Mouse (Mus musculus): Measurements from ENCODE around the gene Rad21l.

The Rad21l gene

DNA sequence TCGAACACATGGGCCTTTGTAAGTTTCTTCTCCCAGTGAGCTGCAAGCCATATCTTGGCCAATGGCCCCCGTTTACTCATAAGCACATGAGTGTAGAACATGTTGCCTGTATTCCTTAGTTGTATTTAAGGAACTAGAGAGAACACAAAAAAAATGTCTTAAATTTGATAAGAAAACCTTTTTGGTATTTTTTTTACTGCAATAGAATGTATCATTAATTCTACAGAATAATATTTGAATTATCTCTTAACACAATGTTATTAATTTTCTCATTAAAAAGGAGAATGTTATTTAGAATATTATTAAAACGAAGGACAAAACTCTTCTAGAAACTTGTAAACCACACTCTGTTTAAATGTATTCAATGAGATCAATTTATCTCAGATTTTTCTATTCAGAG is at the start of gene Rad21l:
Gene Rad21l, minus strand, starts transcription at position 101 of the 400 bp plus-strand sequence.
- peaks cover 14% of the 10 kb centered on the region for H3K27me3 ChIP-seq (ENCODE audit: insufficient read depth, low read length)
- H3K36me3 ChIP-seq (ENCODE audit: insufficient read depth, low read length): no peaks in the 10 kb centered on the region
- TF ChIP-seq CTCF (conservative IDR thresholded peaks at IDR 0.05; ENCODE audit: low read length) (no peak), POU5F1 (IDR thresholded peaks at IDR 0.05; ENCODE audit: borderline replicate concordance, low read length) (no peak), NANOG (IDR thresholded peaks at IDR 0.05; ENCODE audit: borderline replicate concordance, low read length) (no peak)
- peaks cover 5% of the 10 kb centered on the region; the same call in 1 of the 2 replicates for H3K9me3 ChIP-seq (ENCODE audit: low read length)
- H3K4me1 ChIP-seq (replicated peaks; ENCODE audit: low read depth, low read length): peaks cover 7% of the 10 kb centered on the region; the same call in 1 of the 2 replicates
- no peak within 1 kb of the TSS for H3K4me3 ChIP-seq (replicated peaks; ENCODE audit: low read length)

DNA sequence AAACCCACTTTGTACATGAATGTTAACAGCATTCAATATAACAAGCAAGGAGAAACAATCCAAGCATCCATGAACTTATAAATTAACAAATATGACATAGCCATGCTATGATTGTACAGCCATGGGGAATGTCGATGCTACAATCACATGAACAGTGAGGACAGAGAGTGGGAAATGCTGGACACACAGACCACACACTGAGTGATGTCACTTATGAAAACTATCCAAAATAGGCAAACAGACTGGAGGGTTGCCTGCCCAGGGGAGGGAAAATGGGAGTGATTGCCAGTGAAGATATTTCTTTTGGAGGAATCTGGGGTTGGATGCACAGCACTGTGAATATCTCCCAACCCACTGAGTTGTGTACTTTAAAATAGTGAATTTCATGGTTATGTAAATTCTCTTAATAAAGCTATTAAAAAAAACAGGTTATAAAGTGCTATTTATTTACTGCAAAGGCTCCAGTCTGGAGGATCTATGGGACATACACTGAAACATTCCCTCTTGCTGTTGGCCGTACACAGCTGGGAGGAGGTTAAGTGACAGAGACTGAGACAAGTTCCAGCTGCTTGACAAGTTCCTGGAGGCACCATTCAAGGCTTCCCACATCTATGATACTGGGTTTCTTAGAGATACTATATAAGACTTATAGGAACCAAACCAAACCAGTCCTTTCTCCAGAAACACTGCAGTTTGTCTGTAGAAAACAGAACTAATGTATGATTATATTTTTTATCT is 48.2 kb upstream of the Rad21l start:
- Histone ChIP-seq H3K4me1 (replicated peaks; ENCODE audit: low read depth, low read length) (no peaks in the 10 kb centered on the region), H3K9me3 (ENCODE audit: low read length) (no peaks in the 10 kb centered on the region), H3K4me3 (replicated peaks; ENCODE audit: low read length) (no peak overlapping the region), H3K27me3 (ENCODE audit: insufficient read depth, low read length) (no peaks in the 10 kb centered on the region), H3K36me3 (ENCODE audit: insufficient read depth, low read length) (peaks cover 68% of the 10 kb centered on the region)
- no peak for TF ChIP-seq NANOG (IDR thresholded peaks at IDR 0.05; ENCODE audit: borderline replicate concordance, low read length)
- TF ChIP-seq POU5F1 (IDR thresholded peaks at IDR 0.05; ENCODE audit: borderline replicate concordance, low read length): no peak
- TF ChIP-seq CTCF (conservative IDR thresholded peaks at IDR 0.05; ENCODE audit: low read length): no peak

DNA sequence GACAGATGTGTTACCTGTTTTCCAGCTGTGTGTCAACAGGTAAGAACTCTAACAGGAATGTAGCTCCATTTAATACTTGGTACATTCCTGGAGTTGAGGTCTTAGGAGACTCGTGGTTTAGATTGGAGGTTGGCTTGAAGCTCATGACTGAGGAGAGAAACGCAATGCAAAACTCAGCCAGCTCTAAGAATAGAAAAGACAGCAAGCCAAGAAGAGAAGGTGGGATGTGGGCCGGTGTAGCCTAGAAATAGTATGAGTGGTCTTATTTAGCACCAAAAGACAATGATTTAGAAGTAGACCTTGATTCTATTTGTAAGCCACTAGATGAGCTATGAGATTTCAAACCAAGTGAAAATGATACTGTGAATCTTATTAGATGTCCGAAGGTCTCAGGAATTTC is 47.2 kb upstream of the Rad21l start:
- Histone ChIP-seq H3K27me3 (ENCODE audit: insufficient read depth, low read length) (no peaks in the 10 kb centered on the region), H3K4me3 (replicated peaks; ENCODE audit: low read length) (no peak overlapping the region), H3K36me3 (ENCODE audit: insufficient read depth, low read length) (peaks cover 58% of the 10 kb centered on the region), H3K4me1 (replicated peaks; ENCODE audit: low read depth, low read length) (no peaks in the 10 kb centered on the region), H3K9me3 (ENCODE audit: low read length) (no peaks in the 10 kb centered on the region)
- TF ChIP-seq NANOG (IDR thresholded peaks at IDR 0.05; ENCODE audit: borderline replicate concordance, low read length) (no peak), CTCF (conservative IDR thresholded peaks at IDR 0.05; ENCODE audit: low read length) (no peak), POU5F1 (IDR thresholded peaks at IDR 0.05; ENCODE audit: borderline replicate concordance, low read length) (no peak)

GRCm38 (mm10) chr2:151712647-151713046 is 44.3 kb upstream of the Rad21l start:
- no peak overlapping the region for H3K4me3 ChIP-seq (replicated peaks; ENCODE audit: low read length)
- peaks cover 30% of the 10 kb centered on the region for H3K36me3 ChIP-seq (ENCODE audit: insufficient read depth, low read length)
- H3K27me3 ChIP-seq (ENCODE audit: insufficient read depth, low read length): peaks cover 5% of the 10 kb centered on the region; the same call in 1 of the 2 replicates
- TF ChIP-seq NANOG (IDR thresholded peaks at IDR 0.05; ENCODE audit: borderline replicate concordance, low read length) (no peak), CTCF (conservative IDR thresholded peaks at IDR 0.05; ENCODE audit: low read length) (no peak), POU5F1 (IDR thresholded peaks at IDR 0.05; ENCODE audit: borderline replicate concordance, low read length) (no peak)
- H3K9me3 ChIP-seq (ENCODE audit: low read length): no peaks in the 10 kb centered on the region
- no peaks in the 10 kb centered on the region for H3K4me1 ChIP-seq (replicated peaks; ENCODE audit: low read depth, low read length)

- H3K4me1 ChIP-seq (replicated peaks; ENCODE audit: low read depth, low read length): peaks cover 22% of the 10 kb centered on the region
- H3K4me3 ChIP-seq (replicated peaks; ENCODE audit: low read length): peak overlapping the region; percentile 81
- H3K36me3 ChIP-seq (ENCODE audit: insufficient read depth, low read length): no peaks in the 10 kb centered on the region
- H3K27me3 ChIP-seq (ENCODE audit: insufficient read depth, low read length): peaks cover 79% of the 10 kb centered on the region
- peaks cover 10% of the 10 kb centered on the region for H3K9me3 ChIP-seq (ENCODE audit: low read length)
- TF ChIP-seq NANOG (IDR thresholded peaks at IDR 0.05; ENCODE audit: borderline replicate concordance, low read length) (no peak), POU5F1 (IDR thresholded peaks at IDR 0.05; ENCODE audit: borderline replicate concordance, low read length) (no peak), CTCF (conservative IDR thresholded peaks at IDR 0.05; ENCODE audit: low read length) (no peak)
These were observed 34.5 kb upstream of the Rad21l start for GRCm38 (mm10) chr2:151702851-151703190.

DNA sequence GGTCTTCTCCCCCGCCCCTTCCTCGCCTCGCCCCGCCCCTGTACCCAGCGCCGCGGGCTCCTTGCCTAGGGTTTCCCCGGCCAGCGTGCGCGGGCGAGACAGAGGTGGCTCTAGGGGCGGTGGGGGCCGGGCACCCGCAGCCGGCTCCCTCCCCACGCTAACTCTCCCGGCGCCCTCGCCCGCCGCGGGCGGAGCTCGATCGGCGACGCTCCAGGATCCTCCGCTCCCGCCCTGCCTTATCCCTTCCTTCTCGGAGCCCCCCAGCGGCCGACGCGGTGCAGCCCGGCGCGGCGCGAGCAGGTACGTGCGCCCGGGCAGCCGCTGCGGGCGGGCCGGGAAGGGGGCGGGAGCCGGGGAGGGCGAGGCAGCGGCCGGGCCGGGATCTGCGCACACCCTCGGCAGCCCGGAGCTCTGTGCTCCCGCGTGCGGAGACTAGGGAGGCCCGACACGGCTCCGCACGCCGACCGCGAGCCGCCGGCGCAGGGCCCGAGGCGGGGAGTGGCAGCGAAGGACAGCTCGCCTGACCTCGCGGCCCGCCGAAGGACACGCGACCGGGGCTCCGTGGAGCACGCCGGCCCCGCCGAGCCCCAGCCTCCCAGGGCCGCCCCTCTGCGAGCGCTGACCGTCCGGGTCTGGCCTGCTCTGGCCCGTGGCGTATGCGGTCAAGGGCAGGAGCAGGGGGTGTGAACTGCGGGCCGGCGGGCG is 34.0 kb upstream of the Rad21l start:
- Histone ChIP-seq H3K36me3 (ENCODE audit: insufficient read depth, low read length) (no peaks in the 10 kb centered on the region), H3K4me1 (replicated peaks; ENCODE audit: low read depth, low read length) (peaks cover 22% of the 10 kb centered on the region), H3K9me3 (ENCODE audit: low read length) (peaks cover 10% of the 10 kb centered on the region), H3K4me3 (replicated peaks; ENCODE audit: low read length) (peak overlapping the region; percentile 81), H3K27me3 (ENCODE audit: insufficient read depth, low read length) (peaks cover 74% of the 10 kb centered on the region)
- TF ChIP-seq POU5F1 (IDR thresholded peaks at IDR 0.05; ENCODE audit: borderline replicate concordance, low read length): no peak
- no peak for TF ChIP-seq CTCF (conservative IDR thresholded peaks at IDR 0.05; ENCODE audit: low read length)
- TF ChIP-seq NANOG (IDR thresholded peaks at IDR 0.05; ENCODE audit: borderline replicate concordance, low read length): no peak

GRCm38 (mm10) chr2:151701231-151702145 is 33.2 kb upstream of the Rad21l start, which contains the start of gene Tmem74b:
Tmem74b (plus strand) TSS chr2:151702008.
- peaks cover 68% of the 10 kb centered on the region for H3K27me3 ChIP-seq (ENCODE audit: insufficient read depth, low read length)
- H3K4me1 ChIP-seq (replicated peaks; ENCODE audit: low read depth, low read length): peaks cover 18% of the 10 kb centered on the region
- H3K9me3 ChIP-seq (ENCODE audit: low read length): peaks cover 10% of the 10 kb centered on the region
- TF ChIP-seq NANOG (IDR thresholded peaks at IDR 0.05; ENCODE audit: borderline replicate concordance, low read length) (no peak), POU5F1 (IDR thresholded peaks at IDR 0.05; ENCODE audit: borderline replicate concordance, low read length) (no peak)
- H3K36me3 ChIP-seq (ENCODE audit: insufficient read depth, low read length): no peaks in the 10 kb centered on the region
- H3K4me3 ChIP-seq (replicated peaks; ENCODE audit: low read length): peak within 1 kb of the TSS; percentile 81

DNA sequence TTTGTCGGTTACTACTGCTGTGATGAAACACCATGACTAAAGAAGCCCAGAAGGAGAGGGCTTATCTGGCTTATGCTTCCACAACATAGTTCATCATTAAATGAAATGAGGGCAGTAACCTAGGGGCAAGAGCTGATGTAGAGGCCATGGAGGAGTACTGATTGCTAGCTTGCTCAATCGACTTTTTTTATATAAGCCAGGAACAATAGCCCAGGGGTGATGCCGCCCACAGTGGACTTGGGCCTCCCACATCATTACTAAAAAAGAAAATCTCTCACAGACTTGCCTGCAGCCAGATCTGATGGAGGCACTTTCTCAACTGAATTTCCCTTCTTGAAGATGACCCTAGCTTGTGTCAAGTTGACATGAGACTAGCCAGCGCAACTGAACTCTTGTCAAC is 14.6 kb upstream of the Rad21l start:
- TF ChIP-seq NANOG (IDR thresholded peaks at IDR 0.05; ENCODE audit: borderline replicate concordance, low read length) (no peak), POU5F1 (IDR thresholded peaks at IDR 0.05; ENCODE audit: borderline replicate concordance, low read length) (no peak), CTCF (conservative IDR thresholded peaks at IDR 0.05; ENCODE audit: low read length) (no peak)
- H3K4me3 ChIP-seq (replicated peaks; ENCODE audit: low read length): no peak overlapping the region

More for the DNA sequence above, 14.6 kb upstream of the Rad21l start:
- no peaks in the 10 kb centered on the region for H3K36me3 ChIP-seq (ENCODE audit: insufficient read depth, low read length)
- no peaks in the 10 kb centered on the region for H3K4me1 ChIP-seq (replicated peaks; ENCODE audit: low read depth, low read length)
- peaks cover 5% of the 10 kb centered on the region; the same call in 1 of the 2 replicates for H3K27me3 ChIP-seq (ENCODE audit: insufficient read depth, low read length)
- no peaks in the 10 kb centered on the region for H3K9me3 ChIP-seq (ENCODE audit: low read length)
